Mouse (Mus musculus) olfactory bulb, adult 2 months (tissue): ENCODE data around the gene Cdt1. TPM values are rescaled to one million over a fixed set of nuclear protein-coding genes. Genes with fewer than 3 reads are reported as not detected.

Experiments used
- H3K27ac ChIP-seq: fragments of 200-500 bp; 2 replicates; pipeline ENCODE4 v1.5.1; 2012; ENCODE audit warnings: low read depth, low read length; ENCODE audit not compliant: insufficient read depth
- H3K4me1 ChIP-seq: fragments of 200-500 bp; 2 replicates; pipeline ENCODE4 v1.6.1; 2012; ENCODE audit warnings: low read length; ENCODE audit not compliant: control insufficient read depth, insufficient read depth
- H3K4me3 ChIP-seq: fragments of 200-500 bp; 2 replicates; pipeline ENCODE4 v1.5.1; 2012; ENCODE audit warnings: mild to moderate bottlenecking, low read depth, low read length, moderate library complexity; ENCODE audit not compliant: insufficient read depth
- CTCF ChIP-seq: fragments of 200-500 bp; IDR thresholded peaks from 2 replicates; pipeline ENCODE4 v1.5.1; 2012; ENCODE audit warnings: low read depth, mild to moderate bottlenecking, low read length, moderate library complexity; ENCODE audit not compliant: insufficient read depth
- POLR2A ChIP-seq: fragments of 200-500 bp; IDR thresholded peaks from 2 replicates; pipeline ENCODE4 v1.6.1; 2012; ENCODE audit warnings: mild to moderate bottlenecking, low read depth, low read length, moderate library complexity; ENCODE audit not compliant: insufficient read depth
- WGBS: fragments of 180-500 bp; shearing (Covaris S2); methylation state at CpG from one replicate; pipeline ENCODE4 v1.1.7; 2018; 5-methylcytosine and 5-hydroxymethylcytosine counted together
- polyA plus RNA-seq: library from polyadenylated mRNA; stranded (reverse); fragments of >200 nt; gene quantifications from 2 replicates; pipeline ENCODE4 v1.2.4, GENCODE M21; 2012; ENCODE audit warnings: low replicate concordance; ENCODE audit not compliant: missing spikeins, insufficient read depth, insufficient read length

Cdt1 gene
- polyA plus RNA-seq, result not detected in 2 replicates

DNA sequence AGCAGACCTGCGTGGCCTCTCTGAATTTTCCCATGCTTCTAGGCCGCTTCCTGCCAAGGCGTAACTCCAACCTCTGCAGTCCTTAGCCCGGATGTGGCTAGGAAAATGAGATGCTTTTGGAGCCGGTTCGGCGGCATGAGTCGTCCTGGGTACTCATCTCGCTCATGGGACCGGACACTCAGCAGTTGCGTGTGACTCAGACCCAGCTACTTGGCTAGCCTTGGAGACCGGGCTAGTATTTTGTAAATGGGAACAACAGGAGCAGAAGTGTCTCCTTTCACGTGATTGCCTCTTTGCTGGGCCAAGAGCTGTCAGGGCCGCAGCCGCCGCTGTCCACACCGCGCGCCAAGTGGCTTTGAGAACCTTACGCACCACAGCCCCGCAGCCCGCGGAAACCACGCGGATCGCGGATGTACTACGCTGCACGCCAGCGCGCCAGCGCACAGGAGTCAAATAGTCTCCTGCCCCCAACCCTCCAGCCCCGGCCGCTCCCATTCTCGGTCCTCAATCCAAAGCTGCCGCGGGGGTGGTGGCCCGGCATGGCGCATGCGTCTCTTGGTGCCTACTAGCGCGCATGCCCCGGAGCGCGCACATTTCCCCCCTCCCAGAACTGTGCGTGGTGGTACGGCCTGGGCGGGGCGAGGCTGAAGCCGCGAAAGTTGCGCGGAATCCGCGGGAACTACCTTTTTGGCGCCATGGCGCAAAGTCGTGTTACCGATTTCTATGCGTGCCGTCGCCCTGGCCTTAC lies at the start of gene Cdt1:
TSS of gene Cdt1 (plus strand) at position 655 of the 748 bp plus-strand sequence.
- peak within 1 kb of the TSS; percentile 57 for H3K4me3 ChIP-seq
- H3K27ac ChIP-seq, result peak within 1 kb of the TSS; percentile 72; the same call in 1 of the 2 replicates
- H3K4me1 ChIP-seq, result peaks cover 13% of the 10 kb centered on the region
- TF ChIP-seq CTCF (no peak), POLR2A (peak; percentile 57)
- WGBS, result under 1% methylated on average over 61 of the region's 62 CpGs

DNA sequence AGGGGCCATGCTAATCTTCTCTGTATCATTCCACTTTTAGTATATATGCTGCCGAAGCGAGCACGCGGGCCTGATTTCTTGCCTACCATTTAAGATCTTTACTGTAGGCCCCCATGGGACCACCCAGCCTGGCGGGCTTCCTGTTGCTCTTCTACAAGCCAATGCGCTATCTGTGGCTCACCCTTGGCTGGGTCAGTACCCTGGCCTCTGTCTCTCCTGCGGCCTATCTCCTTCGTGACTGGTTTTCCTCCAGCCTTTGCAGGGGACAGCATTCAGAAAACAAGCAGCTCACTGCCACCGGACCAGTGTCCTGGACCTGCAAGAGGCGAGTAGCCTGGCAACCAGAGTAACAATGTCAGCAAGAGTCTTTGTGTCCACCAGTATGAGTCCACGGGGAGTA lies 47.2 kb upstream of the Cdt1 start:
- Histone ChIP-seq H3K27ac (no peak overlapping the region), H3K4me3 (no peak overlapping the region), H3K4me1 (peaks cover 18% of the 10 kb centered on the region)
- TF ChIP-seq CTCF (no peak), POLR2A (no peak)
- 81% methylated on average over 11 of the region's 11 CpGs for WGBS

DNA sequence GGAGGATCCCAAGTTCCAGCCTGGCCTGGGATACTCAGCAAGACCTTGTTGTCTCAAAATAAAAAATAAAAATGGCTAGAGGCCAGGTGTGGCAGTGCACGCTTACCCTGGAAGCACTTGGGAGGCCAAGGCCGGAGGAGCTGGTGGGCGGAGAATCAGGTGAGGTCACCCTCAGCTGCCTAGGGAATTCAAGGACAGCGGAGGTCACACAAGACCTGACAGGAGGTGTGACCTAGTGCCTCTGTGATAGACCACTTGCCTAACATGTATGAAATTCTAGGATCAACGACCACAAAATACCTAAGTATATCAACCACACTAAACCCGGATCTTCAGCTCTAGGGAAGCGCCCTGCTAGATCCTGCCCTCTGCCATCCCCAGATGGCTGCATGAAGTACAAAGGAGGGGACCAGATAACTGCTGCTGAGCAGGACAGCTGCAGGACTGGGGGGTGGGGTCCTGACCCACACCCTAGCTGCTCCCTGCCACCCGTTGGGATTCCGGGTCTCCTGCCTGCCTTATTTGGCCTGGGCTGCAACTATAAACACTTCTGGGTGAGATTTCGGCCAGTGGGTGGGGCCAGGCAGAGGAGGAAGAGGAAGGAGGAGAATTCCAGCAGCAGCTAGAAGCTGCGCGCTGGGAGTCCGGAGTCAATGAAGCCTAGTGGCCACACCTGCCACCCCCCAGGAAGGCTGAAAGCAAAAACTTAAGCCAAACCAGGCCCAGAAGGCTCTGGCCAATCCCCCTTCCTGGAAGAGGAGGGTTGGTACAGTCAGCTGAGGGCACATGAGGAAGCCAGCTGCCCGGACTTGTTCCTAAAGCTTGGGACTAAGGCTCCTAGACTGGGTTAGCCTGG lies 44.8 kb upstream of the Cdt1 start:
- no peak overlapping the region for H3K4me3 ChIP-seq
- no peak overlapping the region for H3K27ac ChIP-seq
- TF ChIP-seq CTCF (no peak), POLR2A (no peak)
- 80% methylated on average over 14 of the region's 14 CpGs for WGBS
- H3K4me1 ChIP-seq, result peaks cover 18% of the 10 kb centered on the region

DNA sequence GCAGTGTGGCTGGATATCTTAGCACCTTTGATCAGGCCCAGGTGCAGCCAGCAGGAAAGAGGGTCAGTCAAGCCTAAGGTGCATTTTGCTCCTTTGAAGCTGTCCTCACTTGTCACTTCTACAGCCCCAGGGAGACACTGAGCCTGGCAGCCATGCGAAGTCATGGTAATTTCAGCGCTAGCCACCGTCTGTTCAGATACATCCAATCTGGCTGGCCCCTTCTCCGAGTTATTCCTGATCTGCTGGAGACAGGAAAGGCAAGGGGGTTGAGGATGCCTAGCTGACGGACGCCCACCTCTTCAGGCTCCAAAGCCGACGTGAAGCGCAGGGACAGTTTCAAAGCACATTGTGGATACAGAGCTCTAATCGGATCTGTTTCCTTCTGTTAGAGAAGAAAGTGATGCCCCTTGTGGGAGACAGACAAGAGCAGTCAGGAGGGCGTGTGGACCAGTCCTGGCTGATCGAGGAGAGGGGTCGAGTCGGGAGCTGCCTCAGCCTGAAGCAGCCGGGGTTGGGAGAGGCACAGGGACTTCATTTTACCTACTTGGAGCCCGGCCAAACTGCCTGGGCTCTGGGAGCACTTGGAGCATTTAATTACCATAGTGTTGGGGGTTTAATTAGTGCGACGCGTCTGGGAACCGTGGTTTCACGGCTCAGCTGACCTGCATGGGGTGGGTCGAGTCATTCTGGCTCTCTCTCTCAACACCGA lies 44.0 kb upstream of the Cdt1 start:
- H3K4me3 ChIP-seq, result no peak overlapping the region
- WGBS, result 8% methylated on average over 23 of the region's 23 CpGs
- H3K4me1 ChIP-seq, result peaks cover 18% of the 10 kb centered on the region
- TF ChIP-seq CTCF, result no peak
- no peak for TF ChIP-seq POLR2A
- H3K27ac ChIP-seq, result no peak overlapping the region

DNA sequence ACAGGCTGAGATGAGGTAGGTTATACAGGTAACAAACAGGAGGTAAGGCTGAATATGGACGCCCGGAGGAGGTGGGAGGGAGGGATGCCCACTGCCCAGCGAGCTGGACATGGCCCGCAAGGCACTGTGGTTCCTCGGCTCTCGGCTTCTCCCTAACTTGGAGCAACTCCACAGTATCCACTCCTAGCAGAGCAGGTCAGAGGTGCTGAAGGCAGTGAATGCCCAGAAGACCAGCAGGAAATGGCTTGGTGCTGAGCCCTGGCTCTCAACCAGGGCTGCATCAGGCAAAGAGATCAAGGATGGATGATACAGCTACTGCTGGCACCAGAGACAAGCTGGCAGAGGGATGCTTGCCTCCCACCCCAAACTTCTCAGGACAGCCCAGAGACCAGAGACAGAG lies 43.3 kb upstream of the Cdt1 start:
- Histone ChIP-seq H3K4me3 (no peak overlapping the region), H3K4me1 (peaks cover 18% of the 10 kb centered on the region), H3K27ac (no peak overlapping the region)
- 53% methylated on average over 6 of the region's 6 CpGs for WGBS
- no peak for TF ChIP-seq CTCF
- TF ChIP-seq POLR2A, result no peak

DNA sequence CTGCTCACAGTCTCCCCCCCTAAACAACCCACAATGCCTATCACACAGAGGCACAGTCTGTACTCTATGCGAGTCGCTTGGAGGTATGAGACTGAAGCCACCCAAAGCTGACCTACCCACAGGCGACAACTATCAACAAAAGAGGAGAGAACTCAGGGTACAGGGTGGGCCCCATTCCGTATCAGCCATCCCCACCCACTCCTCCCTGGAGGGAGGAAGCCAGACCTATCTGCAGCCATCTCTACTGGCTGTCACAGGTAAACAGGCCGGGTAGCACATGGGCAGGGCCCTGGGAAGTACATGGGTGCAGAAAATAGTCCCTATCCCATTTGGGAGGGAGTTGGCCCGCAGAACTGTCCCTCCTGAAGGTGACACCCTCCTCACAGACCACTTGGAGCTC lies 42.8 kb upstream of the Cdt1 start:
- WGBS, result 85% methylated on average over 6 of the region's 6 CpGs
- no peak overlapping the region for H3K4me3 ChIP-seq
- no peak overlapping the region for H3K27ac ChIP-seq
- TF ChIP-seq POLR2A (no peak), CTCF (no peak)
- peaks cover 18% of the 10 kb centered on the region for H3K4me1 ChIP-seq

DNA sequence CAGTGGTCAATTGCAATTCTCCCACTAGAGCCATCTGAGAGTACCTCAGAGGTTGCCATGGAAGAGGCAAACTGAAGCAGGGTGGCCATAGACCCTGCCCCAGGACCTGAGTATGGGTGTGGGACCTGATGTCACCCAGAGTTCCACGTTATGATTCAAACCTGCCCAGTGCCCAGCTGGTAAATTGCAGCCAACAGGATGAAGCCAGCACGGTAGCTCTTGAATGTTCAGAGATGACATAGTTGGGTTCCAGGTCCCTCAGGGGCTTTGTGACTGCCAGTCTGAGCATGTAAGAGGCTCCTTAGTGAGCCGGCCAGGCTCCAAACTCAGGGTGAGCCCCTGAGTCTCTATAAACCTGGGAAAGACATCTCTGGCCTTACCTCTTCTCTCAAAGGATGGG lies 41.7 kb upstream of the Cdt1 start:
- no peak overlapping the region for H3K27ac ChIP-seq
- WGBS, result 85% methylated on average over 3 of the region's 3 CpGs
- TF ChIP-seq CTCF, result no peak
- TF ChIP-seq POLR2A, result no peak
- no peak overlapping the region for H3K4me3 ChIP-seq
- peaks cover 18% of the 10 kb centered on the region for H3K4me1 ChIP-seq

DNA sequence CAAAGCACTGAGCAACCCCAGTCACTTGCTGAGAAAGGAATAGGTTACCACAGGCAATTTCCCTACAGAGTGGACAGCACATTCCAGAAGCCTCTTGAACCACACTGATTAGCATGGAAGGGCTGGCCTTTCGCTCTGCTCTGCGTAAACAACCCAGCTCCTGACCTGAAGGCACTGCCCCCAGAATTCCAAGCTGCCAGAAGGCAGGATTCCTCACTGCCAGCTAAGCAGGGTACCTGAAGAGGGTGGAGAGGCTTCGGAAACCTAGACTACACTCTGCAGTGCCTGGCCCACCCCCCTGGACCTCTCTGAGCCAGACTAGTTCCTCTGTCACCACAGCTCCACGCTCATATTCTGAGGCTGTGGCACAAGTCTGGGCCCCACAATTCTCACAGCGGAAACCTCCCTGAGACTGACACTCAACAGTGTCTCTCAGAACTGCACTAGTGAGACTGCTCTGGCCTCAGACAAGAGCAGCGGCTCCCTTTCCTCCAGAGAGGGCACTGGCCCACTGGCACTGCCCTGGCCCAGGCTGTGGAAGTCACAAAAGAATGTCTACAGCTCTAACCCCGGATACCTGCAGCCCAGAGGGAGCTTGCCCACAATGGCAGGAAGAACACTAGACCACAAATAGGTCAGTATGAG lies 41.2 kb upstream of the Cdt1 start:
- no peak for TF ChIP-seq CTCF
- no peak for TF ChIP-seq POLR2A
- Histone ChIP-seq H3K4me3 (no peak overlapping the region), H3K4me1 (peaks cover 18% of the 10 kb centered on the region), H3K27ac (no peak overlapping the region)
- WGBS, result 87% methylated on average over 7 of the region's 7 CpGs
